Mouse (Mus musculus) cerebellum, adult 18-20 months (tissue): ENCODE data around the gene Dirc2.

Source experiments
- DNase-seq, 2 experiments: peaks; one replicate each; pipeline ENCODE4 v3.0.0; 2021

Gene Dirc2

GRCm38 (mm10) chr16:35771606-35772005 lies 2.5 kb upstream of the Dirc2 start:
- DNase-seq, result no peak

- DNase-seq, result no peak
Measured at GRCm38 (mm10) chr16:35771141-35771540, 2.0 kb upstream of the Dirc2 start.

GRCm38 (mm10) chr16:35769878-35770657 lies 912 bp upstream of the Dirc2 start, which contains the start of gene Hspbap1:
TSS of gene Hspbap1 (plus strand) at chr16:35770375.
- peak; percentile 91 to 93 for DNase-seq

- no peak for DNase-seq
Measured at GRCm38 (mm10) chr16:35768469-35768784, 729 bp downstream of the Dirc2 start.

- no peak for DNase-seq
Measured at GRCm38 (mm10) chr16:35766366-35766765, 2.8 kb downstream of the Dirc2 start.

GRCm38 (mm10) chr16:35765449-35765848 lies 3.7 kb downstream of the Dirc2 start:
- DNase-seq, result no peak

GRCm38 (mm10) chr16:35764941-35765340 lies 4.2 kb downstream of the Dirc2 start:
- no peak for DNase-seq

GRCm38 (mm10) chr16:35763590-35764296 lies 5.4 kb downstream of the Dirc2 start:
- no peak for DNase-seq

- DNase-seq, result no peak
Measured at GRCm38 (mm10) chr16:35759401-35759800, 9.8 kb downstream of the Dirc2 start.

GRCm38 (mm10) chr16:35756697-35757096 lies 12.5 kb downstream of the Dirc2 start:
- DNase-seq, result no peak

- no peak for DNase-seq
Measured at GRCm38 (mm10) chr16:35755502-35756334, 13.4 kb downstream of the Dirc2 start.

GRCm38 (mm10) chr16:35753926-35754325 lies 15.2 kb downstream of the Dirc2 start:
- no peak for DNase-seq

GRCm38 (mm10) chr16:35751841-35752240 lies 17.3 kb downstream of the Dirc2 start:
- DNase-seq, result no peak

- DNase-seq, result no peak
Measured at GRCm38 (mm10) chr16:35749385-35749784, 19.8 kb downstream of the Dirc2 start.

GRCm38 (mm10) chr16:35748237-35748603 lies 20.9 kb downstream of the Dirc2 start:
- DNase-seq, result no peak

- peak; percentile 17 to 34 for DNase-seq
Measured at GRCm38 (mm10) chr16:35747417-35748236, 21.5 kb downstream of the Dirc2 start.

- no peak for DNase-seq
Measured at GRCm38 (mm10) chr16:35742251-35742937, 26.8 kb downstream of the Dirc2 start.

GRCm38 (mm10) chr16:35741621-35742020 lies 27.5 kb downstream of the Dirc2 start:
- no peak for DNase-seq

GRCm38 (mm10) chr16:35740943-35741342 lies 28.2 kb downstream of the Dirc2 start:
- no peak for DNase-seq

GRCm38 (mm10) chr16:35740357-35740756 lies 28.8 kb downstream of the Dirc2 start:
- no peak for DNase-seq

GRCm38 (mm10) chr16:35739548-35739947 lies 29.6 kb downstream of the Dirc2 start:
- DNase-seq, result no peak
